Mouse (Mus musculus) C2C12 (cell line): Measurements from ENCODE around the gene B3galt1.

Experiments
- CEBPB ChIP-seq: IDR thresholded peaks from one replicate; pipeline ENCODE4 v1.6.1; 2011; ENCODE audit warnings: low read depth, mild to moderate bottlenecking, control low read depth, moderate library complexity
- CTCF ChIP-seq: IDR thresholded peaks from one replicate; pipeline ENCODE4 v1.5.1; 2011; ENCODE audit not compliant: control insufficient read depth, insufficient read depth, insufficient read length
- FOSL1 ChIP-seq: IDR thresholded peaks from one replicate; pipeline ENCODE4 v1.8.0; 2011; ENCODE audit warnings: mild to moderate bottlenecking, low read length; ENCODE audit not compliant: poor library complexity, insufficient read depth, severe bottlenecking
- MAX ChIP-seq: IDR thresholded peaks from one replicate; pipeline ENCODE4 v1.6.1; 2011; ENCODE audit warnings: mild to moderate bottlenecking, control low read depth
- MYOG ChIP-seq: IDR thresholded peaks from one replicate; pipeline ENCODE4 v1.6.1; 2011; ENCODE audit not compliant: control insufficient read depth, insufficient read length; ENCODE audit errors: extremely low read depth
- USF1 ChIP-seq: IDR thresholded peaks from one replicate; pipeline ENCODE4 v1.6.1; 2011; ENCODE audit warnings: low read depth, mild to moderate bottlenecking, control low read depth, moderate library complexity

- TF ChIP-seq FOSL1, result no peak
- TF ChIP-seq CTCF, result no peak
- no peak for TF ChIP-seq CEBPB
- no peak for TF ChIP-seq MYOG
- TF ChIP-seq MAX, result no peak
- no peak for TF ChIP-seq USF1
Measured at GRCm38 (mm10) chr2:68091559-68091958, 525.9 kb downstream of the B3galt1 start.
